ENCODE assay signal across 8 mouse cellular contexts in the genomic region with DNA sequence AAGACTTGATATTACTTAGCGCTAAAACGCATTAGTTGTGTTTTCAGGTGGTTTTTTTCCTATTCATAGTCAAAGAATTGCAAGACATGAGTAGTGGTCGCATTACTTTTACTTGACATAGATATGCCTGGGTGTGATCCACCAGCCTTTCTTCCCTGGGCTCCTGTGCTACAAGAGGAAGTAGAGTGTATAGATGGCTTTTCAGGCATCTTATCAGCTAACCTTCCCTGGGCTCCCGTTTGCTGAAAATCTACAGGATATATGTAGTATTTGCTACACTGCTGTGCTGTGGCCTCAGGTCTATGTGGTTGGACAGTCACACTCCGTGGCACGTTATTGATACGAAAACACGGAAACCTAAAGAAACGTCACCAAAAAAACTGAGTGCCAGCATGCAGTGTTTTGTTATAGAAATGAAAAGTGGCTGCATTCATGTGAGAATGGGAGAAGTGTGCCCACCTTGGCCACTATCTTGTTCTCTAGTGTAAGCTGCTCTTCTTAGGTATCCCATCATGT. TPM values are rescaled to one million over a fixed set of nuclear protein-coding genes. Genes with fewer than 3 reads are reported as not detected.
DNase-seq lines count a peak whose midpoint lies in the region; ATAC-seq lines count a peak whose summit lies in the region.

No protein-coding gene starts in this region.

- ATAC-seq in heart, embryonic 16.5 days (replicated peaks; ENCODE audit: extremely low read depth, insufficient read depth, low FRiP score), result no peak
- no peak for ATAC-seq in hindbrain, embryonic 13.5 days (ENCODE audit: low FRiP score)
- ATAC-seq in megakaryocyte-erythroid progenitor cell, adult 5-6 weeks (replicated peaks; ENCODE audit: low FRiP score, low TSS enrichment, poor library complexity, severe bottlenecking), result peak; percentile 39; the same call in 1 of the 2 replicates

- H3K4me2 ChIP-seq in heart, embryonic 16.5 days (ENCODE audit: low read depth, low read length), result peak overlapping the region; percentile 73
- H3K4me2 ChIP-seq in hindbrain, embryonic 13.5 days, result peak overlapping the region; percentile 87

- no peak overlapping the region for H3K27ac ChIP-seq in heart, embryonic 16.5 days (ENCODE audit: low read length)
- no peak overlapping the region for H3K27ac ChIP-seq in hindbrain, embryonic 13.5 days

- peak overlapping the region; percentile 91; the same call in 1 of the 2 replicates for H3K9ac ChIP-seq in heart, embryonic 16.5 days (ENCODE audit: low read length)
- no peak overlapping the region for H3K9ac ChIP-seq in hindbrain, embryonic 13.5 days

- WGBS in heart, embryonic 16.5 days, result 71% methylated on average over 9 of the region's 9 CpGs
- WGBS in hindbrain, embryonic 13.5 days, result 86% methylated on average over 9 of the region's 9 CpGs

- H3K9me3 ChIP-seq in heart, embryonic 16.5 days (replicated peaks; ENCODE audit: control insufficient read depth, low read length), result no peaks in the 10 kb centered on the region
- no peaks in the 10 kb centered on the region for H3K9me3 ChIP-seq in hindbrain, embryonic 13.5 days

- peak overlapping the region; percentile 97 for H3K4me3 ChIP-seq in heart, embryonic 16.5 days (ENCODE audit: low read length)
- H3K4me3 ChIP-seq in hindbrain, embryonic 13.5 days, result 0 out of 2 replicates have a peak overlapping the region, but pooled peaks have one; percentile 91

- H3K36me3 ChIP-seq in heart, embryonic 16.5 days (ENCODE audit: control insufficient read depth, insufficient read depth), result 0 out of 2 replicates have a peak, but pooled peaks cover 3% of the 10 kb centered on the region
- H3K36me3 ChIP-seq in hindbrain, embryonic 13.5 days, result peaks cover 5% of the 10 kb centered on the region

- H3K27me3 ChIP-seq in heart, embryonic 16.5 days (ENCODE audit: control insufficient read depth, insufficient read depth, low read length), result no peaks in the 10 kb centered on the region
- H3K27me3 ChIP-seq in hindbrain, embryonic 13.5 days, result no peaks in the 10 kb centered on the region

- DNase-seq in heart, postnatal 4 days, result no peak
- DNase-seq in MEL-GATA-1-ER (ENCODE audit: extremely low read depth, low read depth), result peak; percentile 64
- DNase-seq in right cerebral cortex, postnatal 4 days, result no peak
- no peak for DNase-seq in testis, postnatal 14 days (ENCODE audit: low spot score)
- no peak for DNase-seq in cerebellum, postnatal 36 days

- peaks cover 21% of the 10 kb centered on the region for H3K4me1 ChIP-seq in heart, embryonic 16.5 days (ENCODE audit: control insufficient read depth, insufficient read depth, low read length)
- peaks cover 23% of the 10 kb centered on the region for H3K4me1 ChIP-seq in hindbrain, embryonic 13.5 days (replicated peaks)

RNA-seq across cellular contexts. Expression of a gene that starts 6.6 kb away (rescaled TPM):
- 2.0 and 2.1 TPM in 2 replicates for polyA plus RNA-seq in heart, embryonic 16.5 days (2015; fragmentation: Nextera tagmentation; extraction: Ambion mirVana)
- total RNA-seq in heart, postnatal 4 days (2021), result 1 to 10 TPM; 1.1 to 1.5 TPM
- 5.6 and 6.1 TPM in 2 replicates for polyA plus RNA-seq in hindbrain, embryonic 13.5 days (2015; fragmentation: Nextera tagmentation; extraction: Ambion mirVana)
- total RNA-seq in megakaryocyte-erythroid progenitor cell, adult 5-6 weeks (2014; fragmentation: Nextera tagmentation), result 2.7 and 5.0 TPM in 2 replicates
- total RNA-seq in megakaryocyte-erythroid progenitor cell, adult 5-6 weeks (2017), result 1.6 and 9.8 TPM in 2 replicates

RNA-seq across cellular contexts. Expression of a gene that starts 6.7 kb away (rescaled TPM):
- 27.6 and 29.5 TPM in 2 replicates for polyA plus RNA-seq in heart, embryonic 16.5 days (2015; fragmentation: Nextera tagmentation; extraction: Ambion mirVana)
- total RNA-seq in heart, postnatal 4 days (2021), result 10 to 100 TPM; 42.9 to 46.6 TPM
- 36.6 and 37.1 TPM in 2 replicates for polyA plus RNA-seq in hindbrain, embryonic 13.5 days (2015; fragmentation: Nextera tagmentation; extraction: Ambion mirVana)
- total RNA-seq in megakaryocyte-erythroid progenitor cell, adult 5-6 weeks (2014; fragmentation: Nextera tagmentation), result 82.0 and 90.2 TPM in 2 replicates
- total RNA-seq in megakaryocyte-erythroid progenitor cell, adult 5-6 weeks (2017), result 95.3 and 101 TPM in 2 replicates
